Mouse (Mus musculus) hindbrain, postnatal 0 days (tissue): ENCODE data around the gene Pgam5. TPM values are rescaled to one million over a fixed set of nuclear protein-coding genes. Genes with fewer than 3 reads are reported as not detected.

Experiments
- ATAC-seq: fragments of 200-750 bp; cut with Nextera tagmentation; 2 replicates; pipeline ENCODE4 v1.8.0; 2017; ENCODE audit warnings: mild to moderate bottlenecking, moderate TSS enrichment, moderate library complexity
- DNase-seq: peaks from one replicate; pipeline ENCODE4 v3.0.0-alpha.2; 2015; ENCODE audit warnings: low spot score
- H3K27ac ChIP-seq: fragments of 300-500 bp; sonication (generic); 2 replicates; pipeline ENCODE4 v1.5.1; 2014; ENCODE audit warnings: mild to moderate bottlenecking
- H3K27me3 ChIP-seq: fragments of 300-500 bp; sonication (generic); 2 replicates; pipeline ENCODE4 v1.6.1; 2014; ENCODE audit warnings: low read length, mixed read lengths; ENCODE audit not compliant: insufficient read depth
- H3K36me3 ChIP-seq: fragments of 300-500 bp; sonication (generic); 2 replicates; pipeline ENCODE4 v1.6.1; 2014; ENCODE audit warnings: low read length, mixed read lengths; ENCODE audit not compliant: insufficient read depth
- H3K4me1 ChIP-seq: fragments of 300-500 bp; sonication (generic); 2 replicates; pipeline ENCODE4 v1.6.1; 2014; ENCODE audit warnings: antibody characterized with exemption, low read length, mixed read lengths; ENCODE audit not compliant: insufficient read depth
- H3K4me2 ChIP-seq: fragments of 300-500 bp; sonication (generic); 2 replicates; pipeline ENCODE4 v1.6.1; 2014; ENCODE audit warnings: low read depth, mild to moderate bottlenecking, low read length, moderate library complexity, mixed read lengths
- H3K4me3 ChIP-seq: fragments of 300-500 bp; sonication (generic); 2 replicates; pipeline ENCODE4 v1.5.1; 2014; ENCODE audit warnings: low read length
- H3K9ac ChIP-seq: fragments of 300-500 bp; sonication (generic); replicated peaks from 2 replicates; pipeline ENCODE4 v1.6.1; 2014; ENCODE audit warnings: mild to moderate bottlenecking, low read length, moderate library complexity, mixed read lengths
- H3K9me3 ChIP-seq: fragments of 300-500 bp; sonication (generic); 2 replicates; pipeline ENCODE4 v1.6.1; 2016; ENCODE audit warnings: low read length, mixed read lengths
- CTCF ChIP-seq: IDR thresholded peaks from 2 replicates; pipeline ENCODE4 v1.5.1; 2016; ENCODE audit warnings: antibody characterized with exemption, control low read depth, low read depth
- WGBS: fragments of 180-500 bp; shearing (Covaris S2); extraction: QIAGEN DNeasy Blood & Tissue Kit; methylation state at CpG from one replicate; pipeline ENCODE4 v1.1.7; 2014; 5-methylcytosine and 5-hydroxymethylcytosine counted together
- polyA plus RNA-seq: library from polyadenylated mRNA; unstranded; fragments of >200 nt; fragmentation: Nextera tagmentation; extraction: Ambion mirVana; gene quantifications from 2 replicates; pipeline ENCODE4 v1.2.1, GENCODE M21; 2015
- total RNA-seq: library from RNA; depleted of rRNA; stranded (reverse); fragments of >200 nt; gene quantifications from 2 replicates; pipeline ENCODE4 v1.2.3, GENCODE M21; 2014

The Pgam5 gene
- total and polyA plus RNA-seq, 2 experiments from 2014 or later = 106 to 117 TPM

DNA sequence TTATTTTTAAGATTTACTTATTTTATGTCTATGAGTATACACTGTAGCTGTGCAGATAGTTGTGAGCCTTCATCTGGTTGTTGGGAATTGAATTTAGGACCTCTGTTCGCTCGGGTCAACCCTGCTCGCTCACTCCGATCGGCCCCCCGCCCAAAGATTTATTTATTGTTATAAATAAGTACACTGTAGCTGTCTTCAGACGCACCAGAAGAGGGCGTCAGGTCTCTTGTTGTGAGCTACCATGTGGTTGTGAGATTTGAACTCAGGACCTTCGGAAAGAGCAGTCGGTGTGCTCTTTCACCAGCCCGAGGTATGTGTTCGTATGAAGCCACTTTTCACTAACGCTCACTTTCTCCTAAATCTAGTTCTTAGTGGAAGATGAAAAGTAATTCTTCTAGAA lies 38.1 kb downstream of the Pgam5 start:
- peaks cover 16% of the 10 kb centered on the region; the same call in 1 of the 2 replicates for H3K4me1 ChIP-seq
- TF ChIP-seq CTCF = peak; percentile 14
- H3K4me2 ChIP-seq = peak overlapping the region; percentile 73
- DNase-seq (peak; percentile 10), ATAC-seq (no peak)
- H3K4me3 ChIP-seq = peak overlapping the region; percentile 91
- peaks cover 20% of the 10 kb centered on the region; the same call in 1 of the 2 replicates for H3K36me3 ChIP-seq
- no peaks in the 10 kb centered on the region for H3K27me3 ChIP-seq
- no peaks in the 10 kb centered on the region for H3K9me3 ChIP-seq
- peak overlapping the region; percentile 92; the same call in 1 of the 2 replicates for H3K9ac ChIP-seq
- no peak overlapping the region for H3K27ac ChIP-seq
- WGBS = 44% methylated on average over 13 of the region's 13 CpGs

GRCm38 (mm10) chr5:110230780-110231461 lies 38.8 kb downstream of the Pgam5 start, which contains the start of gene Ankle2:
Ankle2 (plus strand) TSS chr5:110231004.
- TF ChIP-seq CTCF = no peak
- H3K36me3 ChIP-seq = peaks cover 15% of the 10 kb centered on the region; the same call in 1 of the 2 replicates
- 1% methylated on average over 66 of the region's 81 CpGs for WGBS

DNA sequence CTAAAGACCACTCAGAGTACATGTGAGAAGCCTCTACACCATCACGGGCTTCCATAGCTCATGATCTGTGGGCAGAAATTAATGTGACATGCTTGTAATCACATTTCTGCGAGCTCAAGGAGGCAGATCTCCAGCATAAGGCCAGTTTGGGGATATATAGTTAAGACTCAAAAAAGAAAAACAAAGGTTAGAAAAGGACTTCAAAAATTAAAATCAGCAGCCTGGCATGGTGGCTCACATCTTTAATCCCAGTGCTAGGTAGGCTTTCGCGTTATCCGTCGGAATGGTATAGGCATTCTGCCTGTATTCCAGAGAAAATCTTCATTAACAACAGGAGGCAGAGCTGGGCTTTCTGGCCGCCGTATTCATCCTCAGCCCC lies 39.3 kb downstream of the Pgam5 start:
- Histone ChIP-seq H3K4me3 (peak overlapping the region; percentile 91), H3K4me2 (peak overlapping the region; percentile 73), H3K9me3 (no peaks in the 10 kb centered on the region), H3K27ac (peak overlapping the region; percentile 94), H3K4me1 (peaks cover 16% of the 10 kb centered on the region; the same call in 1 of the 2 replicates), H3K9ac (peak overlapping the region; percentile 92), H3K27me3 (no peaks in the 10 kb centered on the region), H3K36me3 (peaks cover 12% of the 10 kb centered on the region; the same call in 1 of the 2 replicates)
- DNase-seq (no peak), ATAC-seq (0 out of 2 replicates have a peak, but pooled peaks have one; percentile 8)
- TF ChIP-seq CTCF = no peak
- WGBS = 6% methylated on average over 8 of the region's 8 CpGs

More at GRCm38 (mm10) chr5:110230780-110231461, 38.8 kb downstream of the Pgam5 start, which contains the start of gene Ankle2:
- Histone ChIP-seq H3K27ac (peak within 1 kb of the TSS; percentile 94), H3K27me3 (no peaks in the 10 kb centered on the region), H3K4me2 (peak within 1 kb of the TSS; percentile 73), H3K4me3 (peak within 1 kb of the TSS; percentile 91), H3K4me1 (peaks cover 16% of the 10 kb centered on the region; the same call in 1 of the 2 replicates), H3K9me3 (no peaks in the 10 kb centered on the region), H3K9ac (peak within 1 kb of the TSS; percentile 92)
- peak; percentile 95 for DNase-seq
- ATAC-seq = peak; percentile 96

DNA sequence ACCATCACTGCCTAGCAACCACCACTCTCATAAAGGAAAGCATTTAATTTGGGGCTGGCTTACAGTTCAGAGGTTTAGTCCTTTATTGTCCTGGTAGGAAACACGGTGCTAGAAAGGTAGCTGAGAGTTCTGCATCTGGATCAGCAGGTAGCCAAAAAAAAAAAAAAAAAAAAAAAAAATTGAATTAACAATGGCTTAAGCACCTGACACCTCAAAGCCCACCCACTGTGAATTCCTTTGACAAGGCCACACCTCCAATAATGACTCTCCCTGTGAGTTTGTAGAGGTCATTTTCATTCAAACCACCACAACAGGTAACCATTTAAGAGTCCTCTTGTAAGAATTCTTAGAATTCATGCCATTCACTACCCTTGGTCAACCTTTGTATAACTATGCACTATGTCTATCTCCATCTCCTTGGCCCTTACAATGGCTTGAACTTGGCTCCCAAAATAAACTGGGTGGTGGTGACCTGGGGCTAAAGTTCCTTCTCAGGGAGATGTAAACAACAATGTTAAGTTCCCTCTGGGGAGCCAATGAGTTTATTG lies 42.3 kb downstream of the Pgam5 start:
- 54% methylated on average over 1 of the region's 1 CpGs for WGBS
- no peak overlapping the region for H3K27ac ChIP-seq
- peaks cover 20% of the 10 kb centered on the region for H3K36me3 ChIP-seq
- no peak for TF ChIP-seq CTCF
- H3K4me1 ChIP-seq = peaks cover 15% of the 10 kb centered on the region; the same call in 1 of the 2 replicates
- no peaks in the 10 kb centered on the region for H3K9me3 ChIP-seq
- H3K9ac ChIP-seq = no peak overlapping the region
- no peak for ATAC-seq
- H3K4me3 ChIP-seq = no peak overlapping the region
- no peak for DNase-seq
- no peak overlapping the region for H3K4me2 ChIP-seq
- H3K27me3 ChIP-seq = no peaks in the 10 kb centered on the region

DNA sequence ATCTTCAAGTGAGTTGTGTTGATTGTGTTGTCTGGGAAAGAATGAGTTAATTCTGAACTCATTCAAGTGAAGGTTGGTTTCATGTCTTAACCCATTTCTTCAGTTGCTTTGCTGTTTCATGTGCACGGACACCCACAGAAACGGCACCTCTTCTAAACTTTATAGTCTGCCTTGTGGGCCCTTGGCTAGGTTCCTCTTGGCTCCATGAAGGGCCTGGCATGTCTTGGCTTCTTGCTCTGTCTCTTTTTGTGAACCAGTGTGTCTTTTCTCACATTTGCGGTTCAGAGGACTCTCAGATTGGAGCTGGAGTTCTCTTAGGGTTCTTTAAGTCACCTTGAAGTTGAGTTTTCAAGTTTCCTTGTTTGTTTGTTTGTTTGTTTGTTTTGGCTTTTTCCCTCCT lies 44.7 kb downstream of the Pgam5 start:
- Histone ChIP-seq H3K4me1 (peaks cover 4% of the 10 kb centered on the region; the same call in 1 of the 2 replicates), H3K27me3 (no peaks in the 10 kb centered on the region), H3K4me3 (no peak overlapping the region), H3K36me3 (peaks cover 42% of the 10 kb centered on the region), H3K27ac (no peak overlapping the region), H3K9me3 (no peaks in the 10 kb centered on the region), H3K4me2 (no peak overlapping the region), H3K9ac (no peak overlapping the region)
- ATAC-seq = no peak
- 89% methylated on average over 3 of the region's 3 CpGs for WGBS
- no peak for DNase-seq
- TF ChIP-seq CTCF = no peak

DNA sequence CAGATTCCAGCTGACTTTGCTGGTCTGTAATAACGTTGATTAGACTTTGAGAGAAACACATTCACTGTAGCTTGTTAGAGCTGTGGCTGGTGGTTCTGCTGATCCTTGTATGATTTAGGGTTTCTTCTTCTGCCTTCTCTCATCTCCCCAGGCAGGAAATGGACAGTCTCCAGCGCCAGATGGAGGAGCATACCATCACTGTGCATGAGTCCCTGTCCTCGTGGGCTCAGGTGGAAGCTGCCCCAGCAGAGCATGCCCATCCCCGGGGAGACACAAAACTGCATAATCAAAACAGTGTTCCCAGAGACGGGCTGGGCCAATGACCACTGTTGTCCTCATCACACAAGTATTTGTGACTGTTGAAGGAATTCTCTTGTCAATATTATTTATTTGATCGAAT lies 47.0 kb downstream of the Pgam5 start:
- TF ChIP-seq CTCF = no peak
- WGBS = 82% methylated on average over 6 of the region's 6 CpGs

DNA sequence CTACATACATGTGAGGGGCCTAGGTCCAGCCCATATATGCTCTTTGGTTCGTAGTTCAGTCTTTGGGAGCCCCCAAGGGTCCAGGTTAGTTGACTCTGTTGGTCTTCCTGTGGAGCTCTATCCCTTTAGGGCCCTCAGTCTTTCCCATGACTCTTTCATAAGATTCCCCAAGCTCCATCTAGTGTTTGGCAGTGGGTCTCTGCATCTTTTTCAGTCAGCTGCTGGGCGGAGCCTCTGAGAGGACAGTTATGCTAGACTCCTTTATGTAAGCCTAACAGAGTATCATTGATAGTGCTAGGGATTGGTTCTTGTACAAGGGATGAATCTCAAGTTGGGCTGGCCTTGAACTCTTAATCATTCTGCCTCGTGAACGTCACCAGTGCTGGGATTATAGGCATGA lies 49.4 kb downstream of the Pgam5 start:
- H3K4me1 ChIP-seq = no peaks in the 10 kb centered on the region
- H3K27me3 ChIP-seq = no peaks in the 10 kb centered on the region
- DNase-seq (no peak), ATAC-seq (no peak)
- H3K4me2 ChIP-seq = no peak overlapping the region
- H3K9ac ChIP-seq = no peak overlapping the region
- WGBS = 95% methylated on average over 4 of the region's 4 CpGs
- peaks cover 65% of the 10 kb centered on the region for H3K36me3 ChIP-seq
- TF ChIP-seq CTCF = no peak
- no peak overlapping the region for H3K27ac ChIP-seq
- H3K4me3 ChIP-seq = no peak overlapping the region
- no peaks in the 10 kb centered on the region for H3K9me3 ChIP-seq

More for the DNA sequence above, 47.0 kb downstream of the Pgam5 start:
- H3K9ac ChIP-seq = no peak overlapping the region
- no peak overlapping the region for H3K27ac ChIP-seq
- no peak overlapping the region for H3K4me3 ChIP-seq
- ATAC-seq = no peak
- peaks cover 62% of the 10 kb centered on the region for H3K36me3 ChIP-seq
- no peak for DNase-seq
- no peaks in the 10 kb centered on the region for H3K27me3 ChIP-seq
- no peak overlapping the region for H3K4me2 ChIP-seq
- H3K4me1 ChIP-seq = no peaks in the 10 kb centered on the region
- no peaks in the 10 kb centered on the region for H3K9me3 ChIP-seq
